Mouse (Mus musculus) spleen, adult 2 months (tissue): ENCODE measurements around the gene Shank2.

Experiments
- CTCF ChIP-seq: fragments of 200-500 bp; IDR thresholded peaks from 2 replicates; pipeline ENCODE4 v1.5.1; 2011; ENCODE audit warnings: mild to moderate bottlenecking, inconsistent platforms; ENCODE audit not compliant: insufficient read depth, insufficient read length, insufficient replicate concordance; ENCODE audit errors: extremely low read depth
- POLR2A ChIP-seq: fragments of 200-500 bp; IDR thresholded peaks from 2 replicates; pipeline ENCODE4 v1.6.1; 2011; ENCODE audit warnings: low read depth, low read length, inconsistent platforms

DNA sequence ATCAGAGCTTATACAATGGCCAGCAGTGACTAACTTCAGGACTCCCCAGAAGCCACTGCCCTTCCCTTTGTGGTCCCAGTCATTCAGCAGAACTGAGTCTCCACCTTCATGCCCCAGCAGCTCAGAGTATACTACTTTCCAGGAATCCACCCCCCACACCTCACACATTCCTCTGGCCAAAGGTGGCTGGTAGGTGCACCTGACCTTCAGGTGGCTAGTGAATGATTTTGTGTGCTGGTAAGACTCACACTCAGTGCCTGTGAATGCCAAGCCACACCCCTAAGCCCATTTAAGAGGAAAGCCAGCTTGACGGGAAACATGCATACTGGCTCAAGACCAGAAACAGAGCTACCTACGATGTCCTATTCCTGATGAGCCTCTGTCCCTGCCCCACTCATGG is 431.2 kb downstream of the Shank2 start:
- TF ChIP-seq POLR2A (no peak), CTCF (no peak)
